Mouse (Mus musculus): ENCODE data around the gene Tmem131l.

The Tmem131l gene

DNA sequence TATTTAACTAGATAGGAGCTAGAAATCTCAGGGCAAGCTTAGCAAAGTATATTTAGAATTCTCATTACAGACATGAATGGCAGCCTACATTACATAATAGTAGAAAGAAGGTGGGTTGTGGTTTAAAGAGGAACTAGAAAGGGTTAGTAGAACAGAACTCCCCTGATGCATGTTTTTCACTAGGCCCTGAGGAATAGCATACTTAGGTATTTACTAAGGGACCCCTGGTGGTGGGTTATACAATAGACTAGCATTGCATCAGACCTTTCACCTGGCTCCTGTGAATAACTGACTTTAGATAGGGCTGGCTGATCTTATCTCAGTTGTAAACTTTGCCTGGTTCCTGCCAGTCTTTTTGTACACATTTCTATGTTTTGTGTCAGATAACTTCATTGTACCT is 172.9 kb downstream of the Tmem131l start:
- DNase-seq (ENCODE audit: low spot score in 2 of 2): peak in 1 of 2 experiments; percentile 5

DNA sequence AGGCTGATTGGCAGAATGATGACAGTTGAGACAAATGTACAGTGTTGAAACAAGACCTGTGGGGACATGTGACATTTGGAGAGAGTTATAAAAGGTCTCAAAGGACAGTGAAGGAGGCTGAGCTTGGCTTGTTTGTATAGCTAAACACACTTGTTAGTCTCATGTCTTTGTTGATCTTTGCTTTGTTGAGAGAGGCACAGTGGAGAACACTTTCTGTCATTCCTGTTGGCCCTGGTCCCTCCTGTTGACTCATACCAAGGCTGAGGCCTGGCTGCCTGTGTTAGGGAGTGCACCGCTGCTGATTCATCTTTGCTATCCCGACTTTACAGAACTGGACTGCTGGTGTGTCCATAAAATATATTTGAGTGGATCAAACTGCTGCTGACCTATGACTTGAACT is 174.8 kb downstream of the Tmem131l start:
- no peak for DNase-seq (ENCODE audit: low spot score in 2 of 2)

DNA sequence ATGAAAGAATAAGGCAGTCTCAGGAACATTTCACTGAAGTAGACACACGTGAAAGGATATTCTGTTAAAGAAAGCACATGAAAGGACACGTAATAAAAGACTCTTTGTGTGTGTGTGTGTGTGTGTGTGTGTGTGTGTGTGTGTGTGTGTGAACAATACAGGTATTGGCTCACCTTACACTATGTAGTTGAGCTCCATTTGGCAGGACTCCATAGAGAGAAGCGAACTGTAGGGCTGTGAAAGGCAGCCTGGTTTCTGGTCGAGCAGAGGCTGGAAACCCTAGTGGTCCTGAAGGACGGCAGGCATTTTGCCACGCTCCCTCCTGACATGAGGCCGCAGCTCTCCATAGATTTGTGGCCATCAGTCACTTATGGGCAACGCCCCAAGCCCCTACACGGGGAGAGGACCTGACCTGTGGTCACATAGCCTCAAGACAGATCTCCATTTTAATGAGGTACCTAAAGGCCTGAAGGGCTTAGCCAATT is 175.9 kb downstream of the Tmem131l start:
- DNase-seq (ENCODE audit: low spot score in 2 of 2): no peak

DNA sequence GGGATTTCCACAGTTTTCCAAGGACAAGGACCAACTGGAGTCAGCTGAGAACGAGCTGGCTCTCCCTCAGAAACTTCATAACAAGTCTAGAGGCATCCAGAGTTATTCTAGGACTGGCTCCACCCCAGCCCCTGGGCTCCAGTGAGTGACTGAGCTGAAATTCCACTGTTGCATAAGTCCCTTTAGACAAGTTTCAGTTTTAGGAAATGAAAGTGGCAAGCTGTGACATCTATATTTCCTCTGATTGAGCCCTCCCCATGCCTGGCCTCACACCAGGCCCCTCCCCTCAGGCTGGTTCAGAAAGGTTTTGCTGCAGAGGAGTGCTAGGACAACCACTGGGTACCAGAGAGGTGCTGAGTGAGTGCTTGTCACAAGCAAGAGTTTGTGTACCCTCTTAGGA is 177.0 kb downstream of the Tmem131l start:
- peak; percentile 50 to 65 for DNase-seq (ENCODE audit: low spot score in 2 of 2)

DNA sequence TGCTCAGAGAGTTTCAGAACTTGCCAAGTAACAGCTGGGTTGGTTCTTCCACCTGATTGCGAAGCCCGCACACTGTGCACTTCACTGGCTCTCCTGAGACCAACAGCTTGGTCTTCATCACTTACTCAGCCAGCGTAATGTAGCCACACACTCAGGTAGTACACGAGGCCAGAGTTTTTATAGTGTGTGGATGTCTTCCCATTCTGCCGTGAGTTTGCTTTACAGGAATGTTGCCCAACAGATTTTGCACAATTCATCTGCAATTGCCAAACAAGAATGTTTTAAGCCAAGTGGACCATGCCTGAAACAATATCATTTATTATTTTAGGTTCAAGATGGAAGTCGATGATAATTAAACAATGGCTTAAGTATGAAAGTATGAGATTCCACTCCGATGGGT is 180.4 kb downstream of the Tmem131l start:
- DNase-seq (ENCODE audit: low spot score in 2 of 2): no peak

DNA sequence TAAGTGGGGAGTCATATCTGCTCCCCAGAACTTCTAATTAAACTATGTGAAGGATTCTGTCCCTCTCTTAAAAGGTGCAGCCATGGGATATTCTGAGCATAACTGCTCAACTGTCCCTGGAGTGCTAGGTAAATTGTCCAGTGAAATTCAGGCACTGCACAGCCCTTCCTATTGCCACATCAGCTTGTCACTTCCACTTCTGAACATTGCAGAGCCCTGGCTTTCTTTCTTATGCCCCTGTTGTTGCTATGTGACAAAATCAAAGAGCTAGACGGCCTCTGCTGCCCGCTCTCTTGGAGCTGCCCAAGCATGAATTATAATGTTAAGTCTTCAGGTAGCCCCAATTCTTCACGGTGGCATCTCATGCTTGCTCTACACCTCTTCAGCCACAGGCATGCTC is 180.9 kb downstream of the Tmem131l start:
- no peak for DNase-seq (ENCODE audit: low spot score in 2 of 2)

DNA sequence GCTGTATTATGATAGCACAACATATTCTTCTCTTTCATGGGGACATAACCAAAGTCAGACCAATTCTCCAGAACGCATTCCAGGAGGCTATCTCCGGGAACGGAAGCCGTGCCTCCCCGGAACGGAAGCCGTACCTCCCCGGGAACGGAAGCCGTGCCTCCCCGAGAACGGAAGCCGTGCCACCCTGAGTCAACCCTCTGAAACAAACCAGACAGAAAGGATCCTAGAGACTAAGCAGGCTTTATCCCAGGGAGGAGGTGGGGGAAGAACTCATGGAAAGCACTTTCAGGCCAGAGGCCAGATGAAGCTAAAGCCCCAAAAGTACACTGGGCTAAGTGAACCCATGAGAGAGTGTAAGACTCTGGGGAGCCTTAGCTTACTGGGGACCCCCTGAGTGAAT is 182.4 kb downstream of the Tmem131l start:
- DNase-seq (ENCODE audit: low spot score in 2 of 2): no peak

DNA sequence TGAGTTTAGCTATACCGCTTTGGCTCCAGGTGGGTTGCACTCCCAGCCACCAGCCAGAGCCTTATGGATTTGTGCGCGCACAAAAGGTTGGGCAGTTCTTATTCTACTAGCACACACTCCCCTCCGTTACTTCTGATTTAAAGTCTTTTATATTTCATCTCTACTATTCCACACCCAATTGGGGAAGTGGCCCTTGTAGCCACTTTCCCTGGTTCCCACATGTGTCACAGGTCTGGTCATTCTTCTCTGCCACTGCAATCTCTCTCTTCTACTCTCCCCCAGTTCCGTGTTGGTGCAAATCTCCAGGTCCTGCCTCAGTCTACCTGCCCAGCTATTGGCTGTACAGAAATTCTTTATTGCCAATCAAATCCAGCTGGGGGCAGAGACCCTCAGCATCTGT is 184.3 kb downstream of the Tmem131l start:
- DNase-seq (ENCODE audit: low spot score in 2 of 2): no peak

DNA sequence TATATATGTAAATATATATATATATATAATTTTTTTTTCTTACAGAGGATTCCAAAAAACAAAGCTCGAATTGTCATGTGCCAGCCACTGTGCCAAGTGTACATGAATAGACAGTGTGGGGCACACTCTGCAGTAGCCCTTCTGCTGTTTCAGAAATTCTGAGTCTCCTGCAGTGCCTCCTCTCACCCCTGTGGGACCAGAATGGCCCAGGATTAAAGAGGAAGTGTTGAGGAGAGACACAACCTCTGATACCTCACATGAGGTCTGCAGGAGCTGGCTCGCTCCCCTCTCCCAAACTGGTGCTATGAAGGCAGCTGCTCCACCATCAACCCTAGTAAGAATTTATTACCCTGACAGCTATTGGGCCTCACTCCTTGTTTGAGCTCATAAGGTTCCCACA is 190.6 kb downstream of the Tmem131l start:
- DNase-seq (ENCODE audit: low spot score in 2 of 2): no peak
